Mouse (Mus musculus) layer of hippocampus, adult 2 months (tissue): ENCODE results near the gene Satl1. TPM values are rescaled to one million over a fixed set of nuclear protein-coding genes. Genes with fewer than 3 reads are reported as not detected.
"Not testable (repeated sequence)": the region's sequence is repeated elsewhere in the genome, so short reads cannot be mapped to it uniquely, and the experiment has no call there.

ENCODE experiments used
- DNase-seq, 2 experiments: peaks; one replicate each; pipeline ENCODE4 v3.0.0; 2022; ENCODE audit warnings: low spot score in 2 of 2
- H3K27ac ChIP-seq: fragments of 200-600 bp; 2 replicates; pipeline ENCODE4 v1.8.1; 2022
- H3K4me3 ChIP-seq: fragments of 200-600 bp; 2 replicates; pipeline ENCODE4 v1.8.1; 2022; ENCODE audit warnings: mild to moderate bottlenecking
- CTCF ChIP-seq: fragments of 200-600 bp; conservative IDR thresholded peaks from 2 replicates; pipeline ENCODE4 v1.8.1; 2022; ENCODE audit warnings: antibody characterized with exemption, mild to moderate bottlenecking, moderate library complexity
- long read RNA-seq, 2 experiments: library from polyadenylated mRNA; stranded (forward); transcript quantifications; one replicate each; pipeline ENCODE4 v2.0.0; 2021; ENCODE audit warnings: borderline mapping rate in 2 of 2
- total RNA-seq, 2 experiments: library from RNA; stranded (reverse); gene quantifications; 2 replicates each; pipeline ENCODE4 v1.2.3; 2021

Satl1 gene
- total RNA-seq = not detected
- long read RNA-seq, experiment 1 = 0 reads
- long read RNA-seq, experiment 2 = 0 reads

DNA sequence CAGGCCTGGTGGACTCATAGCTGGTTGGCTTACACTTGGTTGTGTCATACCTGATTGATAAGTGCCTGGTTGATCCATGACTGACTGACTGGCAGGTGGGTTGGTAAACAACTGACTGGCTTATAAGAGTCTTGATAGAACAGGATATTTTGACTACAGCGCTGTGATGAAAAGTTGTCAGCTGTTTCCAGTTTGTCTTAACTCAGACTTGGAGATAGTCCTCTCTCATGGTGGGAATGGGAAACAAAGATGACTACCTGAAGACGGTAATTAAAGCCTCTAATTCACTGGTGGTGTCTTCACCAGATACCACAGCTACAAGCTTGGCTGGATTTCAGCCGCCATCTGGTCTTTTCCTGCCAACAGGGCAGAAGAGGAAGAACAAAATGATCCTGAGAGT, at the start of gene Satl1:
Gene Satl1, minus strand, starts transcription at position 101 of the 400 bp plus-strand sequence.
- H3K4me3 ChIP-seq = no peak within 1 kb of the TSS
- DNase-seq = no peak
- no peak for TF ChIP-seq CTCF
- H3K27ac ChIP-seq = no peak within 1 kb of the TSS

DNA sequence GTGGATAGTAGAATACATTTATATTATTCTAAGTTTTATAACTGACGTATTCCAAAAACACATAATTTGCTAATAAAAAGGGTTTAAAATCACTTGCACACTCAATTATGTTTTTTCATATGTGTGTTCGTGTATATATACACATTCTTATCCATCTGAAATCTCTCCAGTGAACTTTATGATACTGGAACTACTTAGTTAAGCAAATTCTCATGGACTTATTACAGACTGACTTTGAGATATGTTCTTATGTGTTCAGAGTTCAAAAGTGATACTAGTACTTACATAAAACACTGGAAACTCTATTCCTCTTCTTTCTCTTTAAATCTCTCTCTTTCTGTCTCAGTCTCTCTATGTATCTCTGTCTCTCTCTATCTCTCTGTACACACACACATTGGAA, 31.5 kb upstream of the Satl1 start:
- no peak overlapping the region for H3K27ac ChIP-seq
- no peak for TF ChIP-seq CTCF
- no peak for DNase-seq
- no peak overlapping the region for H3K4me3 ChIP-seq

DNA sequence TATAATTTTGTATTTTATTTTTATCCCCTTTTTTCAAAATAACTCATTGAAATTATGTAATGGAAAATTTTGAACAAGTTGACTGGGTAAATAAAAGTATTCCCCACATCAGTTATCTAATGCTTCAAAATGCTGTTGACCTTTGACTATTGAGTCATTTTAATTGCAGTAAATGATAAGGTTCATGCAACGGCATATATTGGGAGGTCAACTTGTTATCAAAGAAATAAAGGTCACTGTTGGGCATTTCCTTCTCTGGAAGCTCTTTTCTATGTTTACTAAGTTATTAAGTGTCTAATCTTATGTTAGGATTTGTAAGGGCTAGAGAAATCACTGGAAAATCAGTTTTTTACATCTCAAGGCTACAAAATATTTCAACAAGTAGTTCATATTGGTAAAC, 31.0 kb upstream of the Satl1 start:
- Histone ChIP-seq H3K27ac (no peak overlapping the region), H3K4me3 (no peak overlapping the region)
- no peak for DNase-seq
- TF ChIP-seq CTCF = no peak

DNA sequence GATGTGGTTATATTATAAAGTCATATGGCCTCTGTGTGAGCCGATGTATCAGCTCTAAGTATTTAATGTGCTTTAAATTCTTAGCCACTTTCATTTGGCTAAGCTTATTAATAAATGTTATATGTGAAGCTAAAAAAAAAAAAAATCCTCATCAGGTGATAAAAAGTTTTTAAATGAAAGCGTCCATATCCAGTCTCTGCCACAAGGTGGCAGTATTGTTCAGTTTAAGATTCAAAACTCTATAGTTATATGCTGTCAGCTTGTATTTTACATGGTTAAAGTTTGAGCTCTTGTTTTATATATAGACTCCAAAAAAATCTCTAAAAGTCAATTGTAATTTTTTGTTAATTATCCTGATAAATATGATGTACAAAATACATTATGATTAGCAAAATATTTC, 16.4 kb upstream of the Satl1 start:
- TF ChIP-seq CTCF = peak; percentile 79
- H3K4me3 ChIP-seq, H3K27ac ChIP-seq: not testable (repeated sequence)
- peak in 1 of 2 experiments; percentile 9 for DNase-seq

- no peak for DNase-seq
- Histone ChIP-seq H3K27ac (no peak overlapping the region), H3K4me3 (no peak overlapping the region)
- no peak for TF ChIP-seq CTCF
These were observed 5.7 kb upstream of the Satl1 start for GRCm38 (mm10) chrX:112412309-112412708.

GRCm38 (mm10) chrX:112370577-112371410, 35.8 kb downstream of the Satl1 start:
- not testable (repeated sequence) for DNase-seq, H3K27ac ChIP-seq, H3K4me3 ChIP-seq

- peak; percentile 79 for TF ChIP-seq CTCF
- no peak for DNase-seq
These were observed 38.2 kb downstream of the Satl1 start for GRCm38 (mm10) chrX:112368426-112368825.

DNA sequence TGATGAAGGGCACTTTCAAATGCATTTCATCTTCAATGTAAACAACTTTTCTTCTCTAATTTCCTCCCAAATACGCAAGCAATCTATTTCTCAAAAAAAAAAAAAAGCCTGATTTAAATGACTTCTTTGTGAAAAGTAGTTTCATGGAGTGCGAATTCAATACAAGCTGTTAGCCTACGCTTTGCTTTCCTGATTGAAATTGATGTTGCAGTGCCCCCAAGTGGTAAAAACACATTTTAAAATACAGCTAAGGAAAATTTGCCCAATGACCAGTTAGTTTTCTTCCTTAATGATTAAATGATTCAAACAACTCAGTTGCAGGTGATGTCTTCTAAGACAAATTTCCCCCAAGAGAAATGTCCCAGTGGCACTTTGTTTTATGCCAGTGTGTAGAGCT, 58.2 kb downstream of the Satl1 start:
- DNase-seq = peak; percentile 19 to 40
- Histone ChIP-seq H3K27ac (no peak overlapping the region), H3K4me3 (no peak overlapping the region)
- TF ChIP-seq CTCF = peak; percentile 77

More at GRCm38 (mm10) chrX:112368426-112368825, 38.2 kb downstream of the Satl1 start:
- Histone ChIP-seq H3K27ac (no peak overlapping the region), H3K4me3 (no peak overlapping the region)

- Histone ChIP-seq H3K4me3 (no peak overlapping the region), H3K27ac (no peak overlapping the region)
- no peak for DNase-seq
- TF ChIP-seq CTCF = peak; percentile 65
These were observed 58.8 kb downstream of the Satl1 start for GRCm38 (mm10) chrX:112347467-112348394.

DNA sequence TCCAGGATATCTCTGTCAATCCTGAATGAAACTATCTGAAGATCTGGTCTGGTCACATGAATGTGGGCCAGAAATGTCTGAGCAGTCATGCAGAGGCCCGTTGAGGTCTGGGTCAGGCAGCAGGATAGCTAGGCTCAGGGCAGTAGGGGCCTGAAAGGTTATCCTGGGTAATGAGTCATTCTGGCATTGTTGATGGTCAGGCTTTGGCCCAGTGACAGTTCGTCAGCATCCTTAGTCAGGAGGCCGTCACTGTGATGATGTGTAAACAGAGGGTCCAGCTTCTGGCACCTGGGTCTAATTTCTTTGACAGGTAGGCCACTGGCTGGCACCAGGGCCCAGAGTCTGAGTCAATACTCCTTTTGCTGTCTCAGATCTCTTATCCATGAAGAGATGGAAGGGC, 67.1 kb downstream of the Satl1 start:
- no peak for DNase-seq

More for the DNA sequence above, 67.1 kb downstream of the Satl1 start:
- no peak overlapping the region for H3K27ac ChIP-seq
- H3K4me3 ChIP-seq = no peak overlapping the region
- no peak for TF ChIP-seq CTCF

Other genes starting within 250 kb of the Satl1 start
- not detected for gene 4933403O08Rik, start 167.7 kb downstream of the Satl1 start, total RNA-seq
- 1 to 10 TPM; 6.0 to 6.9 TPM for gene Apool, start 95.4 kb downstream of the Satl1 start, total RNA-seq
- gene 2010106E10Rik, start 88.5 kb upstream of the Satl1 start, total RNA-seq = not detected
- 1 to 10 TPM; 8.7 to 9.8 TPM for gene Zfp711, start 193.7 kb upstream of the Satl1 start, total RNA-seq